Mouse (Mus musculus) central nervous system, embryonic 11.5 days (tissue): ENCODE results near the gene Srp54b. TPM values are rescaled to one million over a fixed set of nuclear protein-coding genes. Genes with fewer than 3 reads are reported as not detected.

Experiments
- polyA plus RNA-seq: library from polyadenylated mRNA; depleted of rRNA; stranded (reverse); fragments of >200 nt; gene quantifications from 2 replicates; pipeline ENCODE4 v1.2.3, GENCODE M21; 2012; rRNA removed

Gene Srp54b
- 34.5 and 38.2 TPM in 2 replicates for polyA plus RNA-seq

DNA sequence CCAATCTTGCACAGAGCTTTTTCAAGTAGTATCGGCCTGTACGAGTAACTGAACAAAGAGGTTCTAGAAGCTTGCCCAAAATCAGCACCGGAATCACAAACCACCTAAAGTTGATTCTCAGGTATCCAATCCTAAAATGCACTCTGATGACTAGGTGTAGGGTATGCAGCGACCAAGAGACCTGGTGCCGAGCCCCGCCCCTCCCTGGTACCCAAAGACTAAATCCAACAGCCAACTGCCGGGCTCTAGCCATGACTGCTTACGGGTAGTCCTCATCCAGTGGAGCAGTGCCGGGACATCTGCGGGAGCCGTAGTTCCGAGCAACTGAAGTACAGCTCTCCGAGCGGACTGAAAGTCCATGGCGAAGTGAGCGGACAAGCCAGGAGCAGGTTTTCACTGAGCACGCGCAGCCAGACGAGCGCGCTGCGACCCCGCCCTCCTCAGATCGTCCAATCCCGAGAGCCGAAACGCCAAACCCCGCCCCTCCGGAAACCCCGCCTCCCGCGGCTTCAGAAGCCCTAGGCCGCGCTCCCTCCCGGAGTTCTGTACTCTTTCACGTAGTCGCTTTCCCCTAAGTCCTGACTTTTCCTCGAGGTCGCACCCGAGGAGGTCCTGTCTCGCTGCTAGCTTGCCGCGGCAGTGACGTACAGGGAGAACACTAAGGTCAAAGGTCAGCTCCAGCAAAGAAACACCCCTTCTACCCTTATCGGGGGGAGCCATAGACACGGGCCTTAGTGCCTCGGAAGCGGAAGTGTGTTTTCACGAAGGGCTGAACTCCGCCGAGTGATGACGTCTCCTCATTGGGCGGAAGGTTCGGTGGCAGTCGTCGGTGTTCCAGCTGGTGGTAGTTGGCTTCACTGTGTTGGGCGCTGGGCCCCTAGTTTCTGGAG, at the start of gene Srp54b:
Gene Srp54b, plus strand, starts transcription at position 546 of the 890 bp plus-strand sequence.

DNA sequence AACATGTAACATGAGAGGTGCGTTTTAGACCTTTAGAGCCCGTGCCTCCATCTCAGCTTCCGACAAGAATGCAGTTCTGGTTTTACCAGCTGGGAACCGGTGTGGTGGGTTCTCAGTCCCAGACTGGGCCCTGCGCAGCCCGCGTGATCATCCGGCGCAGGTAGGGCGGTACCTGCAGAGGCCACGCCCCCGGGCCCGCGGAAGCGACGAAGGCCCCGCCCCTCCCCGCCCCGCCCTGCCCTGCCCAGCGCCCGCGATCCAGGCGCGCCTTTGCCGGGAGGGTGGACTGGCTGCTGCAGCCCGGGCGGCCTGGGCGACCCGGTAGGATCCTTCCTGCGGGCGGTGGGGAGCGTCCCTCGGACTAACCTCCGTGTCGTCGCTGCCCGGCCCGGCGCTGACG, 30.7 kb upstream of the Srp54b start, which contains the start of gene Fam177a:
Gene Fam177a, plus strand, starts transcription at position 228 of the 400 bp plus-strand sequence.

GRCm38 (mm10) chr12:55199306-55199705, 44.4 kb downstream of the Srp54b start, which contains the start of gene 1700047I17Rik2:
TSS of gene 1700047I17Rik2 (plus strand) at chr12:55199592.

DNA sequence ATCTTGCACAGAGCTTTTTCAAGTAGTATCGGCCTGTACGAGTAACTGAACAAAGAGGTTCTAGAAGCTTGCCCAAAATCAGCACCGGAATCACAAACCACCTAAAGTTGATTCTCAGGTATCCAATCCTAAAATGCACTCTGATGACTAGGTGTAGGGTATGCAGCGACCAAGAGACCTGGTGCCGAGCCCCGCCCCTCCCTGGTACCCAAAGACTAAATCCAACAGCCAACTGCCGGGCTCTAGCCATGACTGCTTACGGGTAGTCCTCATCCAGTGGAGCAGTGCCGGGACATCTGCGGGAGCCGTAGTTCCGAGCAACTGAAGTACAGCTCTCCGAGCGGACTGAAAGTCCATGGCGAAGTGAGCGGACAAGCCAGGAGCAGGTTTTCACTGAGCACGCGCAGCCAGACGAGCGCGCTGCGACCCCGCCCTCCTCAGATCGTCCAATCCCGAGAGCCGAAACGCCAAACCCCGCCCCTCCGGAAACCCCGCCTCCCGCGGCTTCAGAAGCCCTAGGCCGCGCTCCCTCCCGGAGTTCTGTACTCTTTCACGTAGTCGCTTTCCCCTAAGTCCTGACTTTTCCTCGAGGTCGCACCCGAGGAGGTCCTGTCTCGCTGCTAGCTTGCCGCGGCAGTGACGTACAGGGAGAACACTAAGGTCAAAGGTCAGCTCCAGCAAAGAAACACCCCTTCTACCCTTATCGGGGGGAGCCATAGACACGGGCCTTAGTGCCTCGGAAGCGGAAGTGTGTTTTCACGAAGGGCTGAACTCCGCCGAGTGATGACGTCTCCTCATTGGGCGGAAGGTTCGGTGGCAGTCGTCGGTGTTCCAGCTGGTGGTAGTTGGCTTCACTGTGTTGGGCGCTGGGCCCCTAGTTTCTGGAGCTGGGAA, 75.0 kb downstream of the Srp54b start, which contains the start of gene Srp54c:
Gene Srp54c, plus strand, starts transcription at position 543 of the 894 bp plus-strand sequence.

Other genes starting within 250 kb of the Srp54b start
- not detected in 2 replicates for gene Gm20403, start 168.6 kb upstream of the Srp54b start, polyA plus RNA-seq
- 24.1 and 37.6 TPM in 2 replicates for gene Baz1a, start 140.8 kb upstream of the Srp54b start, polyA plus RNA-seq
- gene 2700097O09Rik, start 75.0 kb upstream of the Srp54b start, polyA plus RNA-seq = 20.4 and 33.0 TPM in 2 replicates
- 69.2 and 75.8 TPM in 2 replicates for gene Srp54a, start 74.8 kb upstream of the Srp54b start, polyA plus RNA-seq
- 7.0 and 9.5 TPM in 2 replicates for gene Fam177a, start 30.6 kb upstream of the Srp54b start, polyA plus RNA-seq
- gene 1700047I17Rik2, start 44.5 kb downstream of the Srp54b start, polyA plus RNA-seq = not detected in 2 replicates
- 38.5 and 55.4 TPM in 2 replicates for gene Srp54c, start 75.1 kb downstream of the Srp54b start, polyA plus RNA-seq
- gene 1110008L16Rik, start 144.5 kb downstream of the Srp54b start, polyA plus RNA-seq = 11.7 and 13.2 TPM in 2 replicates
- gene Ppp2r3c, start 147.9 kb downstream of the Srp54b start, polyA plus RNA-seq = 16.1 and 24.6 TPM in 2 replicates
- 247 and 296 TPM in 2 replicates for gene Psma6, start 229.1 kb downstream of the Srp54b start, polyA plus RNA-seq